Mouse (Mus musculus): ENCODE measurements around the gene Sh3bgrl3.

The Sh3bgrl3 gene

DNA sequence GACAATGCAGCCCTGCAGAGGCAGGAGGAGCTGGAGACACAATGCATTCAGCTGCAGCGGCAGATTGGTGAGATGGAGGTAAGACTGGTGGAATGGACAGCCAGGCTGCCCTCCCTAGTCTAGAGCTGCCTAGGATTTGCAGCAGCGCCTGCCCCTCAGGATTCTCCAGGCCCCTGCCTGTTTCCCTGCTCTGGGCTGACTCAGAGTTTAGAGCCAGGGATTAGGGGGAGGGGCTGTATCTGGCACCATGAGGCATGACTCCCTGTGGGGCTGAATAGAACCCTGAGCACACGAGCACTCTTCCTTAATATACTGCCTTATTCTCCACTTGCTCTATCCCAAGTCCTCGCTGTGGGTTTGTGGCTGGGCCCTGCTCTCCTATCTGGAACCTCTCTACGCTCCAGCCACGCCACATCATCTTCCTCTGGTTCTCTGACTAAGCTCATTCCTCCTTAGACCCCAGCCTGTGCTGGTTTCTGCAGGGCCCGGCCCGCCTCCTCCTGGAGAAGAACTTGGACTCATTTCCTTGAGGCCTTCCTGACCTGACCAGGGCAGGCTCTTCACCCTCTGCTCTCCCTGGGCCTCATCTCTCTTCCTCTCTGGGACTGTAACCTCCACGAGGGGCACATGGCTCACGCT lies 15.1 kb downstream of the Sh3bgrl3 start:
- in situ Hi-C loops (cut with MboI, MseI), result loop anchor here (25.0 kb wide), 1 partner anchor 1999 kb away; no protein-coding TSS in a partner anchor

DNA sequence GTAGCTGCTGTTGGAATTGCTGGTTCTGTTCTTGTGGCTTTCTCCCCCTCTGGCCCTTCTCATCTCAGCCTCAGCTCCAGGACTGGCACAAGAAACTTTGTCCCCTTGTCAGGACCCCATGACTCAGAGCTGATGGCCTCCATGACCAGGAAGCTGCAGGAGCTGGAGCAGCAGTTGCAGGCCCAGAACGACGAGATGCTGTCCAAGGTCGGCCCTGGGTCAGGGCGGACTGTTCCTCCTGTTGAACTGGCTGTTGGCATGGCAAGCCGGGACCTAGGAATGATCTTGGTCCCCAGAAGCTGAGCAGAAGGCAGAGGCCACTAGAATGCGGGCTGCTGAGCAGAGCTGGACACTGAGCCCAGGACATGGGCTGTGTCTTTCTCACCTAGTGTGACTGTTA lies 16.2 kb downstream of the Sh3bgrl3 start:
- in situ Hi-C loops (cut with MboI, MseI), result loop anchor here (25.0 kb wide), 1 partner anchor 2000 kb away; no protein-coding TSS in a partner anchor

DNA sequence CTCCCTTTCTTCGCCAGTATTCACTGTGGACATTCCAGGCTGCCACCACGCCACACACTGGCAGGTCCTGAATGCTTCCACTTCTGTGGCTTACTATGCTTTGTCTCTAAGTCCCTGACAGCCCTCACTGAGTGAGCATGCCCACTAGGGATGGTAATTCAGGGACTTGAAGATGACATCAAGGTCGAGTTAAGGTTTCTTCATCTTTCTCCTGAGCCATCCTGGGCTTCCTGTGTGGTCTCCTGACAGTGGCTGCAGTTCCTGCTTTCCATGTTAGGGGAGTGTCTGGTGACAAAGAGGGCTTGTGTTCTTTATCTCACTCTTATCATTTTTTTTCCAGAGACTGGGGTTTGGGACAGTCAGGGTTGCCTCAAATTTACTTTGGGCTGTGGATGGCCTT lies 17.9 kb downstream of the Sh3bgrl3 start:
- in situ Hi-C loops (cut with MboI, MseI), result loop anchor here (25.0 kb wide), 1 partner anchor 2002 kb away; no protein-coding TSS in a partner anchor

DNA sequence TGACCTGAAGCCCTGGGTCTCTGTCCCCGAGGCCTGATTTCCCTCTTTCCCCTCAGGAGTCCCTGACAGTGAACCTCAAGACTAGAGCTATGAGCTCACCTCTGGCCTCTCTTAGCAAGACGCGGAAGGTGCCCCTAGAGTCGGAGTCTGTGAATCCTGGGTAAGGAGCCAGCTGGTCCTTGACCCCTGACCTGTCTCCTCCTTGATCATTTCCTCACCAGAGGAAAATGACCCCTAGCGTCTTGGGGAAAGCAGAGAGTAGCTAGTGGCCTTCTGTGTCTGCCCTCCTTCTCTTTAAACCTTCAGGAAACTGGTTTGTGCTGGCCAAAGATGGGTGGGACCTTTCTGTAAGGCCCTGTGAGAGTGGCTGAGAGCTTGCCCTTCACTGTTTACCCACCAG lies 20.4 kb downstream of the Sh3bgrl3 start:
- in situ Hi-C loops (cut with MboI, MseI), result loop anchor here (25.0 kb wide), 1 partner anchor 2004 kb away; no protein-coding TSS in a partner anchor

DNA sequence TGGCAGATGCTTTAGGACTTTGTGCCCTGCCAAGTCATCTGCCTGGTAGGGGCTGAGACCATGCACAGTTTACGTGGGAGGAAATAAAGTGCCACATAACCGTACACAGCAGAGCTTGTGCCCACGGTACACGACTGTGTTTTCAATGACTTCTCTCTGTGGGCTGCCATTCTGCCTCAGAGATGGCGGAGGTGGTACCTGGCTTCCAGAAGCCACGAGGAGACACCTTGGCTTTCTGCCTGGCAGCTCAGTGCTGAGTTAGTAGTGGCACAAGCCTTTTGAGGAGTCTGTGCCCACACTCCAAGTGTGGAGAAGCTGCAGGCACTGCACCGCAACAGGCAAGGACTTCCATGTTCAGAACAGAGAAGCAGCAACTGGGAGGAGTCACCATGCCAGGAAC lies 20.9 kb downstream of the Sh3bgrl3 start:
- in situ Hi-C loops (cut with MboI, MseI), result loop anchor here (25.0 kb wide), 1 partner anchor 2005 kb away; no protein-coding TSS in a partner anchor

DNA sequence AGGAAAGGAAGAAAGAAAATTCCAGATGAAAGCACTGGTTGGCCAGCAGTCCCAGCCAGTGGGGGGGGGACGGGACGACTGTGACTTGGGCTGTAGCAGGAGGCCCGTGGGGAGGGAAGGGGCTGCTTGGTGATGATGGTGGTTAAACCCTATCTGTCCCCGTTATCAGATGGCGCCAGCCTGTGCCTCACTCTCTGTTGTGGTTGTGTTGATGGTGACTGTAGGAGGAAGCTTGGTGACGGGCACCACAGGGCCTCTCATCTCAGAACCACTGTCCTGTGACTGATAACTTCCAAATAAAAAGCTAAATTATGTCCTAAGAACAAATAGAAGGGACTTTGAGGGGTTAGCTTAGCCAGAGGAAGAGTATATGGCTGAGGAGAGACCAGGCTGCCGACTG lies 22.5 kb downstream of the Sh3bgrl3 start:
- in situ Hi-C loops (cut with MboI, MseI), result loop anchor here (25.0 kb wide), 1 partner anchor 2006 kb away; no protein-coding TSS in a partner anchor

DNA sequence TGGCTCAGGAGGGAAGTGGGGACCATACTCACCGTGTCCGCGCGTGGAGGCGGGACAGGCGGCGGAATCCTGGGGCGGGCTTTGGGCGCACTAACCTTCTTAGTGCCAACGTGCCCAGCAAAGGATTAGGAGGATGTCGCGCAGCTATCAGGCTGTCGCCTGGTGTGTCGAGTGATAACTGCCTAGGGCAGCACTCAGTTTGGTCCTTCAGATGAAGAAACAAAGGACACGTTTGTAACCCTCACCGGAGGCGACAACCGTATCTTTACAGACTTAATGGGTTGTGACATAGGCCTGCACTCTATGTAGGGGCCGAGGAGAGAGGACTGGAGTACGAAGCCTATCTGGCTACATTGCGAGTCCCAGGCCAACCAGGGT lies 25.9 kb downstream of the Sh3bgrl3 start:
- in situ Hi-C loops (cut with MboI, MseI), result loop anchor here (25.0 kb wide), 1 partner anchor 2010 kb away; no protein-coding TSS in a partner anchor

DNA sequence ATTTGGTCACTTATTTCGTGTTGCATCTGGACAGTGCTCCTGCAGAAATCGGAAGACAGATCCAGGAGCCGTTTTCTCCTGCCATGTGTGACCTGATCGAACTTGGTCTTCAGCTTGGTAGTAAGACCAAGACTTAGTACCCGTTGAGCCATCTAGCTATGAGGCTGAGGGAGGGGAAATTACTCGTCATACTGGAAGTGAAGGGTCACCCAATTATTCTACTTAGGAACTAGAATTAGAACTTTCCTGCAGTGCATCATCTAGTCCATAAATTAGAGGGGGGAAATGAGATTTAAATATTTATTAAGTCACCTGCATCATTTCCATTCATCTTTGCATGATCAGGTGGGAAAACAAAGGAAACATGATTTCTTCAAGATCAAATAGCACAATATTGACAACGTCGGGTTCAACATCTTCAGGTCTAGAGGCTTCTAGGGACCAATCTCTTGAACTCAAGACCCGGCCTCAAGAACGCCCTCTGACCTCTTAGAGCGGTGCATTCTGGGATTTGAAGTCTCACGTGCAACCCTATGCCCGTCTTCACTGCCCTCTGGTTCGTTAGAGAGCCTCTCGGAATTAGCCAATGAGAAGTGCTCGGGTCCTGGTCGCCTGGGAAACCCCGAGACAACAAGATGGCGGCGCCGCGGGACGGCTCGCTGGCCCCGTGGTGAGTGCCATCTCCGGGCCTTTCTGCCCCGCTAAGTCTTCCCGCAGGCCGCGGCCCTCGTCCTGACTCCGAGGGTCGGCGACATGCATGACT lies 26.4 kb downstream of the Sh3bgrl3 start, which contains the start of gene Ubxn11:
Gene Ubxn11, plus strand, starts transcription at position 592 of the 763 bp plus-strand sequence.
- in situ Hi-C loops (cut with MboI, MseI), result loop anchor here (25.0 kb wide), 1 partner anchor 2010 kb away; no protein-coding TSS in a partner anchor

DNA sequence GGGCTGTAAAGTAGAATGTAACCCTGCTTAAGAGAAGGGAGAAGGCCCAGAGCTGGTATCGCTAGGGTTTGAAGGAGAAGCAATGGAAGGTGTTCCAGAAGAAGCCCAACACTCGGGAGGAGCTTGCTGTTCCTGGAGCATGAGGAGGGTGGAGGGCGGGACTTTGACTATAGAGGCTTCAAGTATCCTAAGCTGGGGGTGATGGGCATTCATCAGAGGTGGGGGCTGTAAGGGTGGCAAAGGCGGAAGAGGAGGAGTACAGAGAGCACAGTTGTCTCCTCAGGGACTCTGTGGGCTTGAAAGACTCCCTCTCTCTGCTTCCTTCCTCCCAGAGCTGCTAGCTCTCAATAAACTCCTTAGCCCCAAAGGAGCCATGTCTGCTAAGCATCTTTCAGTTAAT lies 28.3 kb downstream of the Sh3bgrl3 start:
- in situ Hi-C loops (cut with MboI, MseI), result loop anchor here (25.0 kb wide), 1 partner anchor 2012 kb away; no protein-coding TSS in a partner anchor

DNA sequence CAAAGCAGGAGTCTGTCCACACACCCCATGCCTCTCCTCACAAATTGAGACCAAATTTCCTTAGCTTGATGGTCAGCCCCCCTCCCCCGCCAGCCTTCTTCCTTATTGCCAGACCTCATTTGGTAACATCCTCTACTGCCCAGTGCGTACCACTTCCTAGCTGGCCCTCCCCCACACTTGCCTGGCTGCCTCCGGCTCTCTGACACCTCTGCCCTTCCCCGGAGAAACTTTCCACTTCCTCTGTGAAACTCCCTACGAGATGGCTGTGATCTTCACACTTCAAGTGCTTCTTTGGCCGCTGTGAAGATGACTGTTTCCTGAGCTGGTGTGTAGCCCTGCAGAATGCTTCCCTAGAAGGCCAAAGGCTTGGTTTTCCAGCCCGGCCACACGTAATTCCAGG lies 30.0 kb downstream of the Sh3bgrl3 start:
- in situ Hi-C loops (cut with MboI, MseI), result no loop called here

DNA sequence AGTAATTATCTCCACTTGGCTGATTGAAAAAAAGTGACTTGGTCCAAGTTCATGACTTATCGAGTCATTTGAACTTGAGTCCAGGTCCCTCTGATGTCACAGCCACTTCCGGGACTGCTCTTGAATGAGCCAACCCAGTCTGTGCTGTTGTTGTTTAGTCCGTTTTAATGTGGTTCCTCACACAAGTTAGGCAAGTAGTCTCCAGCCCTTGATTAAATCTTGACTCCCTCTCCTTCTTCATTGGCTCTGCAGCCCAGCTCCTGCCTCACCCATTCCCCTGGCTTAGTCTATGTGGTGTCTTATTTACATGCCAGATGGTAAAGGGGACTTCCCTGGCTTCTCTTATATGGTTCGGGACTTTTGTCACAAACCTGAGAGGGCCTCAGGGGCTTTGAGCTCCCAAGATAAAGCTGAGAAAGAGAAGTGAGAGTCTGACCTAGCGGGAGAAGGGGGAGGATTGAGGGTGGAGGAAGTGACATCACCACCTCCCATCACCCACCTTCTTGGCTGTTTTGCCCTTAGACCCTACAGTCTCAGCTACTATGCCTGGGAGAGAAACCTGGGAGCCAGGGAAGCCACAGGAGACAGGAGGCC lies 31.5 kb downstream of the Sh3bgrl3 start:
- in situ Hi-C loops (cut with MboI, MseI), result no loop called here

DNA sequence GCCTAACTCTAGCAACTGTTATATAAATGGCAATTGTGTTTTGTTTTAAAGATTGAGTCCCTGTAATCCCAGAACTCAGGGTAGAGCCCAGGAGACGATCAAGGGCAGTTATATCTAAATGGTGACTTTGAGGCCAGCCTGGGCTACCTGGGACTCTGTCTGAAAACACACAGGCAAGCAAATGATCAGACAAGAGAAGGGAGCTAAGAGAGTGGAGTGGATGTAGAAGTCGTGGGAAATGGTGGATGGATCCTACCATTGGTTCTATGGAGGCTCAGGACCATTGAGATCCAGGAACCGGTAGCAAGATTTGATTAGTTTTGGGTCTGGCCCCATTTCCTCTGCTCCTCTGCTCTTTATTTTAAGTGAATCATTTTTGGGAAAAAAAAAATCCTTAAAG lies 32.5 kb downstream of the Sh3bgrl3 start:
- in situ Hi-C loops (cut with MboI, MseI), result no loop called here

DNA sequence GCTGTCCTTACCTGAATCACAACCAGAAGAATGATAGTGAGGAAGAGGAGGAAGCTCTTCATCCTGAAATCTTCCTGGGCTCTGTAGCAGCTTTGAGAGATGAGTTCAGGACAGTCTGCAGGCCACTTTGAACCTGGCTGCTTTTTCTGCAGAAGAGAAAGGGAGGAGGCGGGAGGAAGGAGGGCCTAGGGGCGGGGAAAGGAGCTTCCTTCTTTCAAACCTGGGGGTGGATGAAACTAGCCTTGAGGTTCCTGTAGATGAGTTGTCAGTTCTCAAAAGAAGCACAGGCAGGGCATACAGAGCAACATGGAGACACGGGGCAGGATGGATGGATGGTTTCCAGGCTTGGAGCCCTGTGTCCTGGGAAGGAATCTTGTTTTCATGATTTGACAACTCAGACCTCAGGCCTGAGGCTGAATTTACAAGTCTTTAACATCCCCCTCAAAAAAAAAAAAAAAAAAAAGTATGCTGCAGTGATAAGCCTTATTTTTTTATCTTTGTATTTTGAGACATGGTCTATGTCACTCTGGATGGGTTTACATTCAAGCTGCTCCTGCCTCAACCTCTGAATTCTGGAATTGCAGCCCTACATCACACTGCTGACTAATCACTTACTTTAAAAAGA lies 33.6 kb downstream of the Sh3bgrl3 start, which contains the start of gene Cd52:
Gene Cd52, minus strand, starts transcription at position 160 of the 625 bp plus-strand sequence.
- in situ Hi-C loops (cut with MboI, MseI), result loop anchor here (5.0 kb wide), 1 partner anchor 32 kb away; the partner anchor contains the start of gene Sh3bgrl3

DNA sequence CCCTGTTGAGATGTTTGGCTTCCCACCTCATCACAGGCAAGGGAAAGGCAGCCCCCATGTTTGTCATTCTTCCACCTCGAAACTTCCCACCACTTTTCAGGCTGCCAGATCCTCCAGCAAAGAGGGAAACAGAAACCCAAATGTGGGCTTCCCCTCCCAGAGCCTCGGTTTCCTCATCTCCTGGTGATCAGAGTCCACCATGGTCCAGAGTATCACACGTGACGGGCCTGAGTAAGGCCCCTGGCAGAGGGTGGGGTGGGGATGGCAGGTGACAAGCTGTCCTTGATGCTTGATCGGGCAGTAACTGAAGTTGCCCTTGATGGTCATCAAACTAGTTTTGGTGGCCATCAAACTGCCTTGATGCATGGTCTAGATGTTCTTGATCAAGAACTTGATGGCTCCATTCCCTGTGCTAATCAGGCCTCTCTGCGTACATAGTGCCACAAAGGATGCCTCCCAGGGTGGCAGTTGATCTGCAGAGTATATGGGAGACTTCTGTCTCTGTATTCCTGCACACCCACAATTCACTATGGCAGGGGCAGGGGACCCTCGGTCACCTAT lies 34.5 kb downstream of the Sh3bgrl3 start:
- in situ Hi-C loops (cut with MboI, MseI), result loop anchor here (5.0 kb wide), 1 partner anchor 33 kb away; the partner anchor contains the start of gene Sh3bgrl3

DNA sequence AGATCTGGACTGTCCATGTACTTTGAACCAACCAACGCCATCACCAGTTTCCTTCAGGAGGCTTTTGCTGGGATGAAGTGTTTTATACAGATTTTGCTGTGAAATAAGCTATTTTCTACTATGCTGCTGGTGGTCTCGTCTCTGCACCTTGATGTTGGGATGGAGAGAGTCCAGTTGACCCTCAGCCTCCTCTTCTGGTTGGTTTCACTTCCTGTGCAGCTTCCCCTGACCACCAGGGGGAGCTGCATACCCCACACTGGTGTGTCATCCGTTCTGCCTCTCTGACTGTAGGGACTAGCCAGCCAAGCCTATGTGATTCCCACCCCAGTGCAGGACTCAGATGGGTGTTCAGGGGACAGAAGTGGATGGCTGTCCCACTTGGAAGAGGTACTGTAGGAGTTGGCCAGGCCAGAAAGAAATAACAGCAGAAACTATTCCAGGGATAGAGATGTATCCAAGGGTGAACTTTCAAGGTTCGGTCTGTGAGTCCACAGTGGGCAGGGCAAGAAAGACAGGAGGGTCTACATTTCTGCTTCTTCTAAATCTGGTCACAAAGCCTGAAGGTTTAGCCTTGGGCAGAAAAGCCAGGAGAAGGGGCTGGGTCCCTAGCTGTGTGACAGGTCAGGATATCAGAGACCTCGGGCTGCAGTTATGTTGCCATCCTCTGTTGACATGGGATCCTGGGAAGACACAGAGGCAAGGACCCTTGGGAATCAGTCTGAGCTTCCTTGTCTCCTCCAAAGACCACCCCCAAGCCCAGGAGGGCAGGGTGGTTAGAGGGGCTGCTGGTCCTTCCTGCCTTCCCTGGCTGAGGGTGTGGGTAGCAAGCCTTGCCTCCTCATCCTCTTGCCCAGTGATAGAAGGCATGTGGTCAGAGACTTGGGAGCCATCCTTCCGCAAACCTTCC lies 36.0 kb downstream of the Sh3bgrl3 start:
- in situ Hi-C loops (cut with MboI, MseI), result loop anchor here (5.0 kb wide), 1 partner anchor 35 kb away; the partner anchor contains the start of gene Sh3bgrl3

DNA sequence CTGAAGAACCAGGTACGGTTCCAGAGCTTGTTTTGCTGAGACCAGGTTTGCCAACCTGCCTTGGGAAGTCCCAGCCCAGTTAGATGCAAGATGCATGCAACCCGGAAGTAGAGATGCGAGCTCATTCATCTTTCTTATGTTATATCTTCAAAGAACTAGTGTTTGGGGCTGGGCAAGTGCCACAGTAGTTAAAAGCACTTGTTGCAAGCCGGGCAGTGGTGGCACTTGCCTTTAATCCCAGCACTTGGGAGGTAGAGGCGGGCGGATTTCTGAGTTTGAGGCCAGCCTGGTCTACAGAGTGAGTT lies 37.4 kb downstream of the Sh3bgrl3 start:
- in situ Hi-C loops (cut with MboI, MseI), result loop anchor here (5.0 kb wide), 1 partner anchor 36 kb away; the partner anchor contains the start of gene Sh3bgrl3

DNA sequence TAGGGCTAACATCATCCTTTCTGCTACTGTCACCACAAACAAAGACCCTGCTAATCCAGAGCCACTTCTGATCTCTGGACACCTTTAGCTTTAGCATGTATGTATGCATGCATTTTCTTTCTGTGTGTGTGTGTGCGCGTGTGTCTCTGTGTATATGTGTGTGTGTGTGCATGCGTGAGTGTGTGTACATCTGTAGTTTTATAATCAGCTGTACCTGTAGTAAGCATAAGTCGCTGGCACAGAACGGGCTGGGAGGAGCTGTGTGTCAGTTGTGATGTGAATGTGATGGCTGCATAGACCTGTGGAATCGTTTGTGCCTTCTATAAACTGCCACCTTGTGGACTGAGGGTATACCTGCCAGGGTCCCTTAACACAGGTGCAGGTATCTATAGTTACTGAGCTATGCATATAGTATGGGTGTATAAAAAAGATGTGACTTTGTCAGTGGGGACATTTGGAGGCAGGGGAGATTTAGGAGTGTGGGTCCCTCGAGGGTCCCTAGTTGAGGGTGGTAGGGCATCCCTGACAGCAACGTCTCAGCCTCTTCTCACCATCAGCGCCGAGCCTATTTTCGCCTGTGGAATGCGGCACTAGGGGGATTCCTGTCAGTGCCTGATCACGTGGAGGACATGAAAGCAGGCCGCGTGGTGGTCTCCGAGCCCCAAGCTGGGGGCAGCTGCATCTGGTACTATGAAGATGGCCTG lies 37.9 kb downstream of the Sh3bgrl3 start:
- in situ Hi-C loops (cut with MboI, MseI), result loop anchor here (5.0 kb wide), 1 partner anchor 37 kb away; the partner anchor contains the start of gene Sh3bgrl3

DNA sequence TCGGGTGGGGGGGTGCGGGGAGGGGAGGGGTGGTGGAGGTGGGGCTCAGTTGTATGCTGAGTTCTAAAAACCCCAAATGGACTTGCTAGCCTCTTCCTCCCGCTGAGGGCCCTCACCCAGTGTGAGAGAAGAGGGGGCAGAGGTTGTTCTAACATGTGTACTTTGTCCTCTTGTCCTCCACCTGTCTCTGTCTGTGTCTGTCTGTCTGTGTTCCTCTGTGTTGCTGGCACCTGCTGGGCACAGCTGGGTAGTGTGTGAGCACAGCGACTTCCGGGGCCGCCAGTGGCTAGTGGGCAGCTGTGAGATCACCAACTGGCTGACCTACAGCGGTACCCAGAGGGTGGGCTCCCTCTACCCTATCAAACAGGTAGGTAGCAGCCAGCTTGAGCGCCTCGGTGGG lies 39.6 kb downstream of the Sh3bgrl3 start:
- in situ Hi-C loops (cut with MboI, MseI), result no loop called here

DNA sequence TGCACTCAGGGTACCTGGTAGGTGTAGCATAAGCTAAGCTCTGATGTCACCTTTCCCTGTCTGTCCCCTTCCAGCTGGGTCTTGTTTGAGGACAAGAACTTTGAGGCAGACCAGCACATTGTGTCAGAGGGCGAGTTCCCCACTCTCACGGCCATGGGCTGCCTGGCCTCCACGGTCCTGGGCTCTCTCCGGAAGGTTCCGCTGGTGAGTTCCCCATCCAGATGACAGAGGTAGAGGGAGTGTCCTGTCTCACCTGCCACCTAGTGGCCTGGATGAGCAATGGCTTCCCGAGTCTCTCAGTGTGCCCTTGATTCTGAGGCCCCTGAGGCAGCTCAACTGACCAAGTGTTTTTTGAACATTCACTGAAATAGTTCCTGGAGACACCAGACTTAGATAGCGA lies 41.2 kb downstream of the Sh3bgrl3 start:
- in situ Hi-C loops (cut with MboI, MseI), result no loop called here

Measured in regulatory T cell (primary cell).